In genomic region chr5:37769031-37769430, GRCm38 (mm10) we compare ENCODE assay signal across 9 mouse cellular contexts. TPM values are rescaled to one million over a fixed set of nuclear protein-coding genes. Genes with fewer than 3 reads are reported as not detected.
DNase-seq lines count a peak whose midpoint lies in the region; ATAC-seq and TF ChIP-seq lines count a peak whose summit lies in the region.
"Had no signal": no experiment of that assay in that cellular context is flagged by ENCODE, and none has a peak within 500 bp of the region (broad histone marks: within the 10 kb centered on the region; RNA-seq: fewer than 3 reads in every experiment).

No protein-coding gene starts in this region.

- H3K36me3 ChIP-seq in E14TG2a.4 (ENCODE audit: insufficient read depth, low read length), result no peaks in the 10 kb centered on the region

- H3K9me3 ChIP-seq in E14TG2a.4 (ENCODE audit: low read length), result peaks cover 38% of the 10 kb centered on the region

- ATAC-seq in megakaryocyte, adult 5-6 weeks (ENCODE audit: poor library complexity, severe bottlenecking), result no peak
- ATAC-seq: Patski had no signal

- H3K27me3 ChIP-seq in E14TG2a.4 (ENCODE audit: insufficient read depth, low read length), result no peaks in the 10 kb centered on the region; the same call in 1 of the 2 replicates

- H3K4me1 ChIP-seq in E14TG2a.4 (replicated peaks; ENCODE audit: low read depth, low read length), result peaks cover 22% of the 10 kb centered on the region

- DNase-seq in cerebellum, adult 18-20 months, result peak; percentile 26 to 35
- peak; percentile 80 to 81 for DNase-seq in frontal cortex, postnatal 10 days (ENCODE audit: low spot score in 2 of 2)
- peak; percentile 53 to 65 for DNase-seq in left cerebral cortex, adult 18-20 months (ENCODE audit: low spot score in 2 of 2)
- peak; percentile 45 for DNase-seq in retina, postnatal 7 days (ENCODE audit: low read depth, low spot score)
- DNase-seq in gastrocnemius, adult 8-10 months (ENCODE audit: low spot score in 2 of 2), result no peak
- no peak for DNase-seq in liver

- H3K4me3 ChIP-seq in E14TG2a.4 (replicated peaks; ENCODE audit: low read length), result peak overlapping the region; percentile 10; the same call in 1 of the 2 replicates

- no peak for TF ChIP-seq CTCF in E14TG2a.4 (conservative IDR thresholded peaks at IDR 0.05; ENCODE audit: low read length)

RNA-seq across cellular contexts. Expression of gene Cytl1, which starts 33.7 kb away (rescaled TPM):
- 1 to 10 TPM in 1 of 2 experiments, under 1 TPM in 1; 0.77 to 2.7 TPM for total RNA-seq in left cerebral cortex, adult 18-20 months (2021)
- total RNA-seq in gastrocnemius, adult 8-10 months (2022), result 1 to 10 TPM; 3.4 to 6.1 (median 4.2) TPM
- not detected in 2 replicates for total RNA-seq in megakaryocyte, adult 5-6 weeks (2015)
- not detected in 2 replicates for total RNA-seq in megakaryocyte, adult 5-6 weeks (2017)

RNA-seq across cellular contexts. Expression of gene Stk32b, which starts 52.1 kb away (rescaled TPM):
- total RNA-seq in left cerebral cortex, adult 18-20 months (2021), result 1 to 10 TPM; 2.1 to 2.4 TPM
- under 1 TPM in 3 of 4 experiments, not detected in 1; 0.10 to 0.20 (median 0.16) TPM for total RNA-seq in gastrocnemius, adult 8-10 months (2022)
- total RNA-seq in megakaryocyte, adult 5-6 weeks (2015), result not detected in 2 replicates
- total RNA-seq in megakaryocyte, adult 5-6 weeks (2017), result not detected in 2 replicates

RNA-seq across cellular contexts. Expression of gene Msx1, which starts 55.4 kb away (rescaled TPM):
- 1 to 10 TPM; 4.5 to 4.9 TPM for total RNA-seq in left cerebral cortex, adult 18-20 months (2021)
- total RNA-seq in gastrocnemius, adult 8-10 months (2022), result 1 to 10 TPM; 1.2 to 1.7 (median 1.4) TPM
- not detected in 2 replicates for total RNA-seq in megakaryocyte, adult 5-6 weeks (2015)
- not detected in 2 replicates for total RNA-seq in megakaryocyte, adult 5-6 weeks (2017)

Comparison
In these comparisons a context has a peak if more than half of its experiments do, and no peak if none do; other contexts are left out.
1. DNase-seq: peak in cerebellum, adult 18-20 months (2 of 2), frontal cortex, postnatal 10 days (2 of 2), left cerebral cortex, adult 18-20 months (2 of 2) and retina, postnatal 7 days (single experiment); none in gastrocnemius, adult 8-10 months (0 of 2) and liver (single experiment).